Mouse (Mus musculus): ENCODE data around the gene Tmem270.

DNA sequence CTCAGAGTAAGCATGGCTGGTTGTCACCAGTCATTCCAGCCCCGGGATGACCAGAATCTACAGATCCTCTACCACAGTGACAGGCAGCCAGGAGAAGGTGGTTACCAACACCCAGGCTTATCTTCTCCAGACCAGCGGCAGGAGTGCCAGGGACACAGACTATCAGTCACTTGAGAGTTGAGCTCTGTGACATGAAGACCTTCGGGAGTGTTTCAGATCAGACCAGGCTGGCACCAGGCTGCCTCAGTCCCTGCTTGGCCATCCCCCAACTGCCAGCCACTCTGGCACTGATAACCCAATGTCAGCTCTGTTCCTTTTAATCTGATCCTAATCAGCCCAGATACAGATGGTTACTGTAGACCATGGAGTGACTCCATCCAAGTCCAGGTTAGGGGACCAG lies 12.6 kb upstream of the Tmem270 start:
- TF ChIP-seq CTCF (IDR thresholded peaks at IDR 0.05; ENCODE audit: low read depth) (no peak), EP300 (IDR thresholded peaks at IDR 0.05; ENCODE audit: low read depth) (peak; percentile 98)

Data from liver, postnatal 0 days (tissue).